Mouse (Mus musculus): ENCODE measurements around the gene Slc29a3.

Slc29a3 gene

GRCm38 (mm10) chr10:60752040-60753020 is at the start of gene Slc29a3:
Gene Slc29a3 (minus strand): TSS chr10:60752794.
- DNase-seq (ENCODE audit: inconsistent ontology term), result peak; percentile 98

DNA sequence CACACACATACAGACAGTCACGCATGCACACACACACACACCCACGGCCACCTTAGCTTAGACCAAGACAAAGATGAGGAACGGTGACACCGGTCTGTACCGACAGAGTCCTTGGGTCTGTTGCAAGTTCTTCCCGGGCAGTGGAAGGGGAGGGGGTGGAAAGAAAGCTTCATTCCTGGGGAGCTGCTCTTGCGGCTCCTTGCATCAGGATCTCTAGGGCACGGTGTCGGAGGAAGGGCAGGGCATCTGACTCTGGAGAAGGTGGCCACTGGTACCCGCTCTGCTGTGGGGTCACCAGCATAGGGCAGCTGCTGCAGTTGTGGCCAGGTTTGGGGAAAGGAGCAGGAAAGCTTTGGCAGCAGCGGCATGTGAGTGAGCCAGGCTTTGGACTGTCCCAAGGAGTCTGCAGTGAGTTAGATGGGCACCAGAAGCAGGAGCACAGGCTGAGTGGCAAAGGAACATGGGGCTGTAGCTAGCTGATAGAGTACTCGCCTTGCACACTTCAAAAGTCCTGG is 49.4 kb upstream of the Slc29a3 start:
- DNase-seq (ENCODE audit: inconsistent ontology term), result no peak

GRCm38 (mm10) chr10:60801168-60801897 is 48.7 kb upstream of the Slc29a3 start:
- DNase-seq (ENCODE audit: inconsistent ontology term), result no peak

GRCm38 (mm10) chr10:60800295-60801167 is 47.9 kb upstream of the Slc29a3 start:
- no peak for DNase-seq (ENCODE audit: inconsistent ontology term)

DNA sequence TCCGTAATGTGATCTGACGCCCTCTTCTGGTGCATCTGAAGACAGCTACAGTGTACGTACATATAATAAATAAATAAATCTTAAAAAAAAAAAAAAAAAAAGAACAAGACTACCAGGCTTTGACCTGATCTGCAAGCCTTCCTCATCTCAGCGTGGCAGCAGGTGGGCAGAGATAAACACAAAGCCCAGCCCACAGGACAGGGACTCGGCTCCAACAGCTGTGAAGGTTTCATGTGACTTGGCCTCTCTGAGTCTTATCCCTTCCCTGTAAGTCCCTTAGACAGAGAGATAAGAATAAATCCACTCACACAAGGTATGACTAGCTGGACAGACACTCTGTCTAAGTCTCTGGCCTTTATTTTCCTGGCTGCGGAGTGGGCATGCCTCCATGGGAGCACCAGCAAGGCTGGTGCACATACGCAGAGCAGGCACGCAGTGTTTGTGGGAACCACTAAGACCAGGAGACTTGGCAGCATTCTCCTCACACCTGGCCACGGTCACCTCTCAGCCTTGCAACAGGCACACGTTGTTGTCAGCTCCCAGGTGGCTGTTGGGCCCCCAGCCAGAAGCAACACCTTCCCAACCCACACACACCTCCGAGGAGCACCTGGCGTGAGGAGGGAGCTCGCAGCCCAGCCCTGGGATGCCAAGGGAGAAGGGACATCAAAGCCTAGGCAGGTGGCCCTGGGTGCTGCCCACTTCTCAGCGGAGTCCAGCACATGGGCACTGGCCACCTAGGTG is 45.3 kb upstream of the Slc29a3 start:
- DNase-seq (ENCODE audit: inconsistent ontology term), result no peak

GRCm38 (mm10) chr10:60796474-60796873 is 43.9 kb upstream of the Slc29a3 start:
- DNase-seq (ENCODE audit: inconsistent ontology term), result no peak

GRCm38 (mm10) chr10:60796028-60796427 is 43.4 kb upstream of the Slc29a3 start:
- DNase-seq (ENCODE audit: inconsistent ontology term), result no peak

DNA sequence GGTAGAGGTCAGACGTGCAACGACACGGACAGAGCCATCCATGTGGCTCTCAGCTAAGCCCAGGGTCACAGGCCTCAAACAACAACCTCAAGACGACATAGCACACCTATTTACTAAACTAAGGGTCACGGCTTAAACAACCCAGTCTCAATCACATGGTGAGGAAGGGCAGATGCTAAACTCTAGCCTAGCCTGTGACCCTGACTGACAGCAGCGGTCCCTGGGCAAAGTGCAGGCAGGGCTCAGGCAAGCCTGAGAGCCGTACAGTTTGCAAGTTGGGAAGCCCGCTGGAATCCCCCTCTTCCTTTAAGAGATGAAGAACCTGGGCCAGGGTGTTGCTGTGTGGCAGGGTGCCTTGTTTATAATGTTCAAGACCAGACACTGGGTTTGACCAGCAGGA is 42.2 kb upstream of the Slc29a3 start:
- DNase-seq (ENCODE audit: inconsistent ontology term), result no peak

DNA sequence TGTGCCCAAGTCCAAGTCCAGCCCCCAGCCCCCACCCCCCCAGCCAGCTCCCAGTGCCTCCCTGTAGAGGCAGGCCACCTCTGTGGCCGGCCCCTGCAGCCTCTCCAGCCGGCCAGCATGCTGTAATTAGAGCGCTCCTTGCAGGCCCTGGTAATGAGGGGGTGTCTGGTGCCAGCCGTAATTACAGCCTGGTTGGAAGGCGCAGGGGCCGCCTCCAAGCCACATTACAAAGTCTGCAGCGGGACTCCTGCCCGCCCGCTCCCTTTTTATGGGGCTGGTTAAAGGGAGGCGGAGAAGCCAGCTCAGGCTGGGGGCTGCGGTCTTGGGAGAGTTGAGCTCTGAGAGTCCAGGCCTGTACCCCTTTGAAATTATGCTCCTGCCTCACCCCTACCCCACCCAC is 41.8 kb upstream of the Slc29a3 start:
- DNase-seq (ENCODE audit: inconsistent ontology term), result peak; percentile 84

DNA sequence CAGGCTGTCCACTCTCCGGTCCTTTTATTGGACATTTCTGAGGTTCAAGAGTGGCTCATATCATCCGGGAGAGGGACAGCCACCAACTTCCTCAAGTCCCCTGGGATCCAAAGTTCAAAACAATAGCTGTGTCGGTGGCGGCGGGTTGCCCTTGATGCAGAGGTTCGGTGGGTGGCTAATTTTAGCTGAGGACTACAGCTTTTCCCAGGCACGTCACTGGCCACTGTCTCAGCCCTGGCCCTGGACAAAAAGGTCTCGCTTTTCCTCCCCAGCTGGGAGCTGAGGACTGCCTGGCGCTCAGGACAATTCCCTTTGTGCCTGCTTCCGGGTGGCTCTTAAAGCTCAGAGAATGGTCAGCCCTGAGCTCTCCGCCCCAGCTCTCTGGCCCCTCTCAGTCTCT is 40.2 kb upstream of the Slc29a3 start:
- no peak for DNase-seq (ENCODE audit: inconsistent ontology term)

GRCm38 (mm10) chr10:60792365-60792764 is 39.8 kb upstream of the Slc29a3 start:
- DNase-seq (ENCODE audit: inconsistent ontology term), result no peak

DNA sequence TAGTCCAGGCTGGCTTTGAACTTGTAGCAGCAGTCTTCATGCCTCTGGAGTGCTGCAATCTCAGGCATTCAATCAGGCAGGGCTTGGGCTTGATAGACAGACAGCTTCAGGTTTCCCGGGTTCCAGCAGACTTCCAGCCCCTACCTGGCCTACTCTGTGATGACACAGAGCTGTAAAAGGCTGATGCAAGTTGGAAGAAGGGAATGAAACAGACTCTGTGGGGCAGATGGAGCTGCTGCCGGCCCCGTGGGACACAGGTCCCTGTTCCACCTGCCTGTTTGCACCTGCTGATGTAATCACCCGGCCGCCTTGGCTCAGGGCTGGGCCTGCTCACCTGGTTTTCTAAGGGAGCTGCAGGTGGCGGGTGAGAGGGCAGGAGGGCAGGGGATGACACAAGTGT is 38.3 kb upstream of the Slc29a3 start:
- no peak for DNase-seq (ENCODE audit: inconsistent ontology term)

GRCm38 (mm10) chr10:60787303-60788074 is 34.9 kb upstream of the Slc29a3 start:
- no peak for DNase-seq (ENCODE audit: inconsistent ontology term)

DNA sequence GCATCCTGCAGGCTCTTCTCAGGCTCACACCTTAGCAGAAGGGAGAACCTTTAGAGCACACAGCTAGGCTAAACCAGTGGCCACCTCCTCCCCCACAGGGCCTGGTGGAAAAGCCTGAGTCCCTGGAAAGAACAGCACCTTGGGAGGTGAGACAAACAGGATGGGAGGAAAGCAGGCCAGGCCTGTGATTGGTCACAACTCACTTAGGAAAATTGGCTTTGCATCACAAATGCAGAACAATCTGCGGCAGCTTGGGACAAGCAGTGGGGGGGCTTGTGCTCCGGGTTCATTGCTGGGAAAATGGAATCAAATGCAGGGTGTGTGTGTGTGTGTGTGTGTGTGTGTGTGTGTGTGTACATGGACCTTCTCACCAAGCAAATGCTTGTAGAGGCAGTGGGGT is 31.0 kb upstream of the Slc29a3 start:
- no peak for DNase-seq (ENCODE audit: inconsistent ontology term)

- DNase-seq (ENCODE audit: inconsistent ontology term), result peak; percentile 82
Measured at GRCm38 (mm10) chr10:60779628-60780027, 27.0 kb upstream of the Slc29a3 start.

DNA sequence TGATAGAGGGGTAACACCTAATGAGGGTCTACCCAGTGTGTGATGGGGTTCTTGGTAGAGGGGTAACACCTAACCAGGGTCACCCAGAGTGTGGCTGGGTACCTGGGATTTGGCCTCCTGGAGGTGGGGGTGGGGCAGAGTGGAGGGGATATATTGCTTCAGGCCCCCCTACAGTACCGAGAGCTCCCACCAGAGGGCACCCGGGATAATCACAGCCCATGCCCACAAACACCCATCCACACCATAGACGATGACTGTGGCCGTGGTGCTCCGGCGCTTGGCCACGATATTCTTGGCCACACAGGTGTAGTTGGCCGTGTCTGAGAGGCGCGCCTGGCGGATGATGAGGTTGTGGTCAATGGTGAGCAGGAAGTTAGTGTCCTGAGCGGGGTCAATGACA is 25.9 kb upstream of the Slc29a3 start:
- peak; percentile 46 for DNase-seq (ENCODE audit: inconsistent ontology term)

- no peak for DNase-seq (ENCODE audit: inconsistent ontology term)
Measured at GRCm38 (mm10) chr10:60775473-60775872, 22.9 kb upstream of the Slc29a3 start.

DNA sequence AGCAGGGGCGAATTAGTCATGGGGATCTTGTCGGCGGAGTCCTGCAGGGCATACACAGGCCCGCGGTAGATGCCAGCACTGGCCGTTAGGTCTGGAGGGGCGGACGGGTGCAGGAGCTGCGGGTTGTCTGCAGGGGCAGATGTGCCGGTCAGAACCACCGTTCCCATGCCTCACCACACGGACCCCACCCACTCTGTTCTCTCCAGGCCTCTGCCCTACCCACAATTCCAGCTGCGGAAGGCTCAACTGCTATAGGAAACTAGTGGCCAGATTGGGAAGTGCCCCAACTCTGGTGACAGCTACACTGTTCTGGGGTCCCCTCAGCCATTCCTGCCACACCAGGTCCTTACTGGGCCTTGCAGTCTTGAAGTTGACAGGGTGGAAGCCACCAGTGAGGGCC is 22.0 kb upstream of the Slc29a3 start:
- DNase-seq (ENCODE audit: inconsistent ontology term), result no peak

GRCm38 (mm10) chr10:60770855-60771254 is 18.3 kb upstream of the Slc29a3 start:
- no peak for DNase-seq (ENCODE audit: inconsistent ontology term)

GRCm38 (mm10) chr10:60768614-60769013 is 16.0 kb upstream of the Slc29a3 start:
- DNase-seq (ENCODE audit: inconsistent ontology term), result no peak
